Mouse (Mus musculus): Measurements from ENCODE around the gene Mmp24.

DNA sequence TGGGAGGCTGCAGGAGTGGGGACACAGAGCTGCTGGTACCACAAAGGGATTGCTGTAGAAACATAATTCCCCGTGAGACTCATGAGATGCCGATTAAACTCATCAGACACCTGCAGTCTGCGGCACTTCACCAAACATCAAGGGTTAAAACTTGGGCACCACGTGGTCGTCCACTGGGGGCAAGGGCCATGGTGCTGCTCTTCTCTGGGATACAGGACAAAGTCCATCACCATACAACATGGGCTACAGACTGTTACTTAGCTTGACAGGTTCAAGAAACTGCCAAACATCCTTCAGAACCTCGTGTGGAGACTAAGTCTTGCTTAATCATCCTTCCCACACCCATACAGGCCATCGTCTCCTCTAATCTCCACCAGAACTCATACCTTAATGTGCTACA lies 85.0 kb downstream of the Mmp24 start:
- no peak for TF ChIP-seq CTCF (IDR thresholded peaks at IDR 0.05; ENCODE audit: insufficient read depth, low read depth, low read length)
- no peak for TF ChIP-seq POLR2A (IDR thresholded peaks at IDR 0.05; ENCODE audit: insufficient read depth, low read depth, low read length)
